Mouse (Mus musculus) forebrain, embryonic 16.5 days (tissue): ENCODE data around the gene Plb1. TPM values are rescaled to one million over a fixed set of nuclear protein-coding genes. Genes with fewer than 3 reads are reported as not detected.

Experiments
- ATAC-seq: fragments of 200-750 bp; cut with Nextera tagmentation; 2 replicates; pipeline ENCODE4 v1.8.0; 2017; ENCODE audit warnings: mild to moderate bottlenecking, moderate library complexity
- H3K27ac ChIP-seq: fragments of 300-500 bp; sonication (generic); 2 replicates; pipeline ENCODE4 v1.5.1; 2014; ENCODE audit warnings: low read length, control low read depth
- H3K27me3 ChIP-seq: fragments of 300-500 bp; sonication (generic); replicated peaks from 2 replicates; pipeline ENCODE4 v1.6.1; 2014; ENCODE audit warnings: low read length; ENCODE audit not compliant: control insufficient read depth, insufficient read depth
- H3K36me3 ChIP-seq: fragments of 300-500 bp; sonication (generic); 2 replicates; pipeline ENCODE4 v1.6.1; 2014; ENCODE audit not compliant: control insufficient read depth, insufficient read depth
- H3K4me1 ChIP-seq: fragments of 300-500 bp; sonication (generic); replicated peaks from 2 replicates; pipeline ENCODE4 v1.6.1; 2014; ENCODE audit warnings: low read length; ENCODE audit not compliant: control insufficient read depth, insufficient read depth
- H3K4me2 ChIP-seq: fragments of 300-500 bp; sonication (generic); 2 replicates; pipeline ENCODE4 v1.6.1; 2014; ENCODE audit warnings: mild to moderate bottlenecking, low read length, control low read depth
- H3K4me3 ChIP-seq: fragments of 300-500 bp; sonication (generic); replicated peaks from 2 replicates; pipeline ENCODE4 v1.5.1; 2014; ENCODE audit warnings: mild to moderate bottlenecking, low read length, control low read depth
- H3K9ac ChIP-seq: fragments of 300-500 bp; sonication (generic); replicated peaks from 2 replicates; pipeline ENCODE4 v1.6.1; 2014; ENCODE audit warnings: low read depth, low read length, control low read depth
- H3K9me3 ChIP-seq: fragments of 300-500 bp; sonication (generic); 2 replicates; pipeline ENCODE4 v1.6.1; 2016; ENCODE audit warnings: low read length; ENCODE audit not compliant: control insufficient read depth
- WGBS: fragments of 180-500 bp; shearing (Covaris S2); extraction: QIAGEN DNeasy Blood & Tissue Kit; methylation state at CpG from one replicate; pipeline ENCODE4 v1.1.7; 2014; 5-methylcytosine and 5-hydroxymethylcytosine counted together
- polyA plus RNA-seq: library from polyadenylated mRNA; unstranded; fragments of >200 nt; fragmentation: Nextera tagmentation; extraction: Ambion mirVana; gene quantifications from 2 replicates; pipeline ENCODE4 v1.2.1, GENCODE M21; 2015

The Plb1 gene
- polyA plus RNA-seq, 1 experiment from 2014 or later = 0.04 TPM

- no peak for ATAC-seq
- H3K4me3 ChIP-seq = no peak overlapping the region
- H3K36me3 ChIP-seq = no peaks in the 10 kb centered on the region
- H3K9ac ChIP-seq = no peak overlapping the region
- H3K4me1 ChIP-seq = no peaks in the 10 kb centered on the region
- 87% methylated on average over 2 of the region's 2 CpGs for WGBS
- no peak overlapping the region for H3K27ac ChIP-seq
- no peaks in the 10 kb centered on the region for H3K27me3 ChIP-seq
- H3K4me2 ChIP-seq = no peak overlapping the region
- no peaks in the 10 kb centered on the region for H3K9me3 ChIP-seq
These were observed 177.2 kb downstream of the Plb1 start for GRCm38 (mm10) chr5:32409747-32410146.

- 83% methylated on average over 3 of the region's 3 CpGs for WGBS
- no peak for ATAC-seq
These were observed 178.6 kb downstream of the Plb1 start for GRCm38 (mm10) chr5:32410954-32411688.

GRCm38 (mm10) chr5:32412186-32412950 is 179.9 kb downstream of the Plb1 start:
- H3K9me3 ChIP-seq = no peaks in the 10 kb centered on the region

More at GRCm38 (mm10) chr5:32410954-32411688, 178.6 kb downstream of the Plb1 start:
- Histone ChIP-seq H3K4me2 (no peak overlapping the region), H3K27me3 (no peaks in the 10 kb centered on the region), H3K9me3 (no peaks in the 10 kb centered on the region), H3K27ac (no peak overlapping the region), H3K9ac (no peak overlapping the region), H3K36me3 (no peaks in the 10 kb centered on the region), H3K4me3 (no peak overlapping the region), H3K4me1 (no peaks in the 10 kb centered on the region)

GRCm38 (mm10) chr5:32413083-32413482 is 180.6 kb downstream of the Plb1 start:
- H3K9me3 ChIP-seq = no peaks in the 10 kb centered on the region
- 33% methylated on average over 2 of the region's 2 CpGs for WGBS

More at GRCm38 (mm10) chr5:32412186-32412950, 179.9 kb downstream of the Plb1 start:
- no peak overlapping the region for H3K4me3 ChIP-seq
- no peaks in the 10 kb centered on the region for H3K4me1 ChIP-seq
- H3K9ac ChIP-seq = no peak overlapping the region
- no peak overlapping the region for H3K27ac ChIP-seq
- no peaks in the 10 kb centered on the region for H3K27me3 ChIP-seq
- H3K4me2 ChIP-seq = no peak overlapping the region
- no peaks in the 10 kb centered on the region for H3K36me3 ChIP-seq
- peak; percentile 58; the same call in 1 of the 2 replicates for ATAC-seq
- WGBS = 5% methylated on average over 1 of the region's 1 CpGs

GRCm38 (mm10) chr5:32413569-32413968 is 181.1 kb downstream of the Plb1 start:
- no peak for ATAC-seq
- H3K27ac ChIP-seq = no peak overlapping the region
- no peak overlapping the region for H3K9ac ChIP-seq
- no peaks in the 10 kb centered on the region for H3K9me3 ChIP-seq
- H3K4me2 ChIP-seq = no peak overlapping the region
- no peak overlapping the region for H3K4me3 ChIP-seq
- no peaks in the 10 kb centered on the region for H3K36me3 ChIP-seq
- 59% methylated on average over 2 of the region's 2 CpGs for WGBS
- no peaks in the 10 kb centered on the region for H3K27me3 ChIP-seq
- H3K4me1 ChIP-seq = no peaks in the 10 kb centered on the region

More at GRCm38 (mm10) chr5:32413083-32413482, 180.6 kb downstream of the Plb1 start:
- Histone ChIP-seq H3K9ac (no peak overlapping the region), H3K27ac (no peak overlapping the region), H3K27me3 (no peaks in the 10 kb centered on the region), H3K4me1 (no peaks in the 10 kb centered on the region), H3K4me3 (no peak overlapping the region), H3K4me2 (no peak overlapping the region), H3K36me3 (no peaks in the 10 kb centered on the region)
- no peak for ATAC-seq

GRCm38 (mm10) chr5:32414461-32414985 is 182.0 kb downstream of the Plb1 start:
- WGBS = 81% methylated on average over 5 of the region's 5 CpGs
- no peak overlapping the region for H3K27ac ChIP-seq

GRCm38 (mm10) chr5:32415554-32415953 is 183.0 kb downstream of the Plb1 start:
- Histone ChIP-seq H3K36me3 (no peaks in the 10 kb centered on the region), H3K4me1 (no peaks in the 10 kb centered on the region), H3K9me3 (no peaks in the 10 kb centered on the region), H3K9ac (no peak overlapping the region), H3K4me3 (no peak overlapping the region), H3K27ac (no peak overlapping the region), H3K27me3 (no peaks in the 10 kb centered on the region), H3K4me2 (no peak overlapping the region)
- WGBS = 89% methylated on average over 6 of the region's 6 CpGs
- ATAC-seq = no peak

More at GRCm38 (mm10) chr5:32414461-32414985, 182.0 kb downstream of the Plb1 start:
- no peaks in the 10 kb centered on the region for H3K4me1 ChIP-seq
- no peak overlapping the region for H3K4me2 ChIP-seq
- H3K9ac ChIP-seq = no peak overlapping the region
- no peak for ATAC-seq
- H3K27me3 ChIP-seq = no peaks in the 10 kb centered on the region
- H3K36me3 ChIP-seq = no peaks in the 10 kb centered on the region
- no peak overlapping the region for H3K4me3 ChIP-seq
- no peaks in the 10 kb centered on the region for H3K9me3 ChIP-seq
